Mouse (Mus musculus) testis, adult 2 months (tissue): ENCODE measurements around the gene Mdm2.

Source experiments
- CTCF ChIP-seq: fragments of 200-500 bp; IDR thresholded peaks from 2 replicates; pipeline ENCODE4 v1.5.1; 2012; ENCODE audit warnings: low read depth, mild to moderate bottlenecking, inconsistent platforms, low read length, moderate library complexity; ENCODE audit not compliant: control insufficient read depth, insufficient read depth, insufficient replicate concordance
- POLR2A ChIP-seq: fragments of 200-500 bp; IDR thresholded peaks from 2 replicates; pipeline ENCODE4 v1.6.1; 2012; ENCODE audit warnings: low read depth, mild to moderate bottlenecking, inconsistent platforms, low read length, moderate library complexity; ENCODE audit not compliant: control insufficient read depth

GRCm38 (mm10) chr10:117738928-117739647 lies 28.5 kb upstream of the Mdm2 start:
- no peak for TF ChIP-seq CTCF
- no peak for TF ChIP-seq POLR2A
